Mouse (Mus musculus): Measurements from ENCODE around the gene Gm28079.
"Not testable (repeated sequence)": the region's sequence is repeated elsewhere in the genome, so short reads cannot be mapped to it uniquely, and the experiment has no call there.

The Gm28079 gene

GRCm38 (mm10) chrY:70014799-70015198 lies at the start of gene Gm28079:
Gm28079 (minus strand) TSS chrY:70014899.
- not testable (repeated sequence) for DNase-seq (ENCODE audit: low spot score in 2 of 2)
